Mouse (Mus musculus): ENCODE results near the gene Sema4c. TPM values are rescaled to one million over a fixed set of nuclear protein-coding genes. Genes with fewer than 3 reads are reported as not detected.

Gene Sema4c
- polyA plus RNA-seq, 1 experiment from 2014 or later = 10.6 TPM

- no peaks in the 10 kb centered on the region for H3K9me3 ChIP-seq (replicated peaks; ENCODE audit: control insufficient read depth, low read length)
- H3K4me1 ChIP-seq (ENCODE audit: control insufficient read depth, insufficient read depth, low read length) = peaks cover 39% of the 10 kb centered on the region
- no peak overlapping the region for H3K27ac ChIP-seq (ENCODE audit: low read length)
- WGBS = 18% methylated on average over 1 of the region's 1 CpGs
- no peak overlapping the region for H3K9ac ChIP-seq (ENCODE audit: low read length)
- ATAC-seq (ENCODE audit: insufficient read depth, low FRiP score) = no peak
- H3K4me3 ChIP-seq (replicated peaks; ENCODE audit: low read length) = no peak overlapping the region
- H3K27me3 ChIP-seq (ENCODE audit: control insufficient read depth, insufficient read depth, low read length) = no peaks in the 10 kb centered on the region
- no peak overlapping the region for H3K4me2 ChIP-seq (ENCODE audit: low read depth, low read length)
- no peaks in the 10 kb centered on the region for H3K36me3 ChIP-seq (ENCODE audit: control insufficient read depth, insufficient read depth, low read length)
These were observed 35.0 kb upstream of the Sema4c start for GRCm38 (mm10) chr1:36593099-36593498.

DNA sequence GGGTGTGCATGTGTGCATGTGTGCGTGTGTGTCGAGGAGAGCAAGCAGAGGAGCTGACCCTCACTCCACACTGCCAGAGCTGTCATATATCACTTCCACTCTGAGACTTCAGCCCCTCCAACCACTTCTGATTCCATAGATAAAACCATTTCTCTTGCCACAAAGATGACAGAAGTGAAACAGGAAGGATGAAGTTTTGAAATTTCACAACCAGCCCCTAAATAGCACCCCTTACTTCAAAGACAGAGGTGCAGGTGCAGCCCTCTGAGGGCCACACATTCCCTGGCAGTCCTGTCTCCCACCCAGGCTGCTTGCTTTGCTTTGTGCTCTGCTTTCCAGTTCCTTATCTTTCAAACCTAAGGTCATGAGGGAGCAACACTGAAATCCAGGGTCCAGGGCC, 33.3 kb upstream of the Sema4c start:
- no peak overlapping the region for H3K4me3 ChIP-seq (replicated peaks; ENCODE audit: low read length)
- ATAC-seq (ENCODE audit: insufficient read depth, low FRiP score) = no peak
- H3K9ac ChIP-seq (ENCODE audit: low read length) = no peak overlapping the region
- no peak overlapping the region for H3K4me2 ChIP-seq (ENCODE audit: low read depth, low read length)
- H3K9me3 ChIP-seq (replicated peaks; ENCODE audit: control insufficient read depth, low read length) = no peaks in the 10 kb centered on the region
- peaks cover 45% of the 10 kb centered on the region for H3K4me1 ChIP-seq (ENCODE audit: control insufficient read depth, insufficient read depth, low read length)
- no peak overlapping the region for H3K27ac ChIP-seq (ENCODE audit: low read length)
- H3K27me3 ChIP-seq (ENCODE audit: control insufficient read depth, insufficient read depth, low read length) = no peaks in the 10 kb centered on the region
- 65% methylated on average over 2 of the region's 2 CpGs for WGBS
- no peaks in the 10 kb centered on the region for H3K36me3 ChIP-seq (ENCODE audit: control insufficient read depth, insufficient read depth, low read length)

DNA sequence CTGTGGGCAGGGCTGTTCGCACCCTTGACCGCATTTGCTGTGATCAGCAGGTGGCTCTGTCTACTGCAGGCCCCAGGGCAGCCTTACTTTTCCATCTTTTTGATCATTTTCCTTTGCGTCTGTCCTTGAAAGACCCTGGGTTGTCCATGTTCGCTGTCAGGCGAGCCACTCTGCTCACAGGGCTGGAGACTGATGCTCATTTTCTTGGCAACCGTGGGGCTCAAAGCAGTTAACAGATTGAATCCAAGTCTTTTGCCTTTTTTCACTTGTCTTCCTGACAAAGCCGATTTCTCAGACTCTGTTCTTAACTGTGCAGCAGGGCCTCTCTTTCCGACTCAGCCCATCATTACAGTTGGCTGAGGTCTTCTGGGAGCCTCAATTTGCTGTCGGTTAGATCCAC, 32.5 kb upstream of the Sema4c start:
- no peaks in the 10 kb centered on the region for H3K9me3 ChIP-seq (replicated peaks; ENCODE audit: control insufficient read depth, low read length)
- H3K4me1 ChIP-seq (ENCODE audit: control insufficient read depth, insufficient read depth, low read length) = peaks cover 38% of the 10 kb centered on the region
- H3K4me2 ChIP-seq (ENCODE audit: low read depth, low read length) = no peak overlapping the region
- H3K9ac ChIP-seq (ENCODE audit: low read length) = peak overlapping the region; percentile 4; the same call in 1 of the 2 replicates
- no peak overlapping the region for H3K4me3 ChIP-seq (replicated peaks; ENCODE audit: low read length)
- peak overlapping the region; percentile 70 for H3K27ac ChIP-seq (ENCODE audit: low read length)
- ATAC-seq (ENCODE audit: insufficient read depth, low FRiP score) = no peak
- no peaks in the 10 kb centered on the region for H3K36me3 ChIP-seq (ENCODE audit: control insufficient read depth, insufficient read depth, low read length)
- H3K27me3 ChIP-seq (ENCODE audit: control insufficient read depth, insufficient read depth, low read length) = no peaks in the 10 kb centered on the region
- 63% methylated on average over 9 of the region's 9 CpGs for WGBS

- peak overlapping the region; percentile 70 for H3K27ac ChIP-seq (ENCODE audit: low read length)
- no peak overlapping the region for H3K4me3 ChIP-seq (replicated peaks; ENCODE audit: low read length)
- no peaks in the 10 kb centered on the region for H3K36me3 ChIP-seq (ENCODE audit: control insufficient read depth, insufficient read depth, low read length)
- ATAC-seq (ENCODE audit: insufficient read depth, low FRiP score) = peak; percentile 65
- WGBS = 44% methylated on average over 6 of the region's 6 CpGs
- H3K4me2 ChIP-seq (ENCODE audit: low read depth, low read length) = no peak overlapping the region
- peaks cover 34% of the 10 kb centered on the region for H3K4me1 ChIP-seq (ENCODE audit: control insufficient read depth, insufficient read depth, low read length)
- no peaks in the 10 kb centered on the region for H3K9me3 ChIP-seq (replicated peaks; ENCODE audit: control insufficient read depth, low read length)
- H3K27me3 ChIP-seq (ENCODE audit: control insufficient read depth, insufficient read depth, low read length) = no peaks in the 10 kb centered on the region
- peak overlapping the region; percentile 24 for H3K9ac ChIP-seq (ENCODE audit: low read length)
These were observed 31.3 kb upstream of the Sema4c start for GRCm38 (mm10) chr1:36589486-36589885.

GRCm38 (mm10) chr1:36588476-36589450, 30.6 kb upstream of the Sema4c start:
- Histone ChIP-seq H3K4me1 (ENCODE audit: control insufficient read depth, insufficient read depth, low read length) (peaks cover 41% of the 10 kb centered on the region), H3K4me2 (ENCODE audit: low read depth, low read length) (peak overlapping the region; percentile 11; the same call in 1 of the 2 replicates), H3K4me3 (replicated peaks; ENCODE audit: low read length) (no peak overlapping the region), H3K36me3 (ENCODE audit: control insufficient read depth, insufficient read depth, low read length) (no peaks in the 10 kb centered on the region), H3K9me3 (replicated peaks; ENCODE audit: control insufficient read depth, low read length) (no peaks in the 10 kb centered on the region), H3K27me3 (ENCODE audit: control insufficient read depth, insufficient read depth, low read length) (no peaks in the 10 kb centered on the region), H3K9ac (ENCODE audit: low read length) (peak overlapping the region; percentile 24), H3K27ac (ENCODE audit: low read length) (peak overlapping the region; percentile 70)
- 44% methylated on average over 13 of the region's 13 CpGs for WGBS
- ATAC-seq (ENCODE audit: insufficient read depth, low FRiP score) = peak; percentile 75

DNA sequence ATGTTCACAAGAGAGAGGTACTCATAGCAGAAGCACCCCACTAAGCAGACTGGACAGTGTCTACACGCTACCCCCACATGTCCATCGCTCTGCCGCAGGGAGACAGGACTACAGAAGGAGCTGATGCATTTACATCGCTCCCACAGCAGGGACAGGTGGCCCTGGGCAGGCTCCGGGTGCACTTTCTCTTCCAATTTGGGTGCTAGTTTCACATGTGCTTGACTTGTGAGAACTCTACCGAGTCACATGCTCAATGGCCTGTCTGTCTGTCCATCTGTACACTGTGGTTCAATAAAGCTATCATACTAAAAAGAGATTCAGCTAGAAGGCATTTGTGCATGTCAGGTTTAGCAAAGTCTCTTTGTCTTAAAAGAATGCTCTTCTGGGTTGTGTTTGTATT, 29.7 kb upstream of the Sema4c start:
- H3K9ac ChIP-seq (ENCODE audit: low read length) = no peak overlapping the region
- no peaks in the 10 kb centered on the region for H3K9me3 ChIP-seq (replicated peaks; ENCODE audit: control insufficient read depth, low read length)
- ATAC-seq (ENCODE audit: insufficient read depth, low FRiP score) = no peak
- no peak overlapping the region for H3K4me2 ChIP-seq (ENCODE audit: low read depth, low read length)
- H3K36me3 ChIP-seq (ENCODE audit: control insufficient read depth, insufficient read depth, low read length) = no peaks in the 10 kb centered on the region
- peak overlapping the region; percentile 70 for H3K27ac ChIP-seq (ENCODE audit: low read length)
- no peaks in the 10 kb centered on the region for H3K27me3 ChIP-seq (ENCODE audit: control insufficient read depth, insufficient read depth, low read length)
- WGBS = 84% methylated on average over 6 of the region's 6 CpGs
- H3K4me1 ChIP-seq (ENCODE audit: control insufficient read depth, insufficient read depth, low read length) = peaks cover 45% of the 10 kb centered on the region
- H3K4me3 ChIP-seq (replicated peaks; ENCODE audit: low read length) = no peak overlapping the region

GRCm38 (mm10) chr1:36586288-36586687, 28.1 kb upstream of the Sema4c start:
- Histone ChIP-seq H3K9me3 (replicated peaks; ENCODE audit: control insufficient read depth, low read length) (no peaks in the 10 kb centered on the region), H3K36me3 (ENCODE audit: control insufficient read depth, insufficient read depth, low read length) (no peaks in the 10 kb centered on the region), H3K4me2 (ENCODE audit: low read depth, low read length) (no peak overlapping the region), H3K4me1 (ENCODE audit: control insufficient read depth, insufficient read depth, low read length) (peaks cover 50% of the 10 kb centered on the region), H3K4me3 (replicated peaks; ENCODE audit: low read length) (no peak overlapping the region), H3K9ac (ENCODE audit: low read length) (no peak overlapping the region), H3K27ac (ENCODE audit: low read length) (no peak overlapping the region), H3K27me3 (ENCODE audit: control insufficient read depth, insufficient read depth, low read length) (no peaks in the 10 kb centered on the region)
- 41% methylated on average over 4 of the region's 4 CpGs for WGBS
- ATAC-seq (ENCODE audit: insufficient read depth, low FRiP score) = no peak

- WGBS = 67% methylated on average over 8 of the region's 8 CpGs
- Histone ChIP-seq H3K4me3 (replicated peaks; ENCODE audit: low read length) (no peak overlapping the region), H3K9me3 (replicated peaks; ENCODE audit: control insufficient read depth, low read length) (no peaks in the 10 kb centered on the region), H3K9ac (ENCODE audit: low read length) (0 out of 2 replicates have a peak overlapping the region, but pooled peaks have one; percentile 25), H3K27ac (ENCODE audit: low read length) (peak overlapping the region; percentile 9; the same call in 1 of the 2 replicates), H3K4me1 (ENCODE audit: control insufficient read depth, insufficient read depth, low read length) (peaks cover 47% of the 10 kb centered on the region), H3K4me2 (ENCODE audit: low read depth, low read length) (no peak overlapping the region), H3K27me3 (ENCODE audit: control insufficient read depth, insufficient read depth, low read length) (no peaks in the 10 kb centered on the region), H3K36me3 (ENCODE audit: control insufficient read depth, insufficient read depth, low read length) (no peaks in the 10 kb centered on the region)
- ATAC-seq (ENCODE audit: insufficient read depth, low FRiP score) = no peak
These were observed 25.4 kb upstream of the Sema4c start for GRCm38 (mm10) chr1:36583408-36584116.

GRCm38 (mm10) chr1:36582211-36582610, 24.1 kb upstream of the Sema4c start:
- H3K4me2 ChIP-seq (ENCODE audit: low read depth, low read length) = no peak overlapping the region
- WGBS = 75% methylated on average over 8 of the region's 8 CpGs
- 0 out of 2 replicates have a peak overlapping the region, but pooled peaks have one; percentile 98 for H3K27ac ChIP-seq (ENCODE audit: low read length)
- H3K9me3 ChIP-seq (replicated peaks; ENCODE audit: control insufficient read depth, low read length) = no peaks in the 10 kb centered on the region
- ATAC-seq (ENCODE audit: insufficient read depth, low FRiP score) = no peak
- no peak overlapping the region for H3K9ac ChIP-seq (ENCODE audit: low read length)
- no peaks in the 10 kb centered on the region for H3K27me3 ChIP-seq (ENCODE audit: control insufficient read depth, insufficient read depth, low read length)
- peaks cover 37% of the 10 kb centered on the region for H3K4me1 ChIP-seq (ENCODE audit: control insufficient read depth, insufficient read depth, low read length)
- no peak overlapping the region for H3K4me3 ChIP-seq (replicated peaks; ENCODE audit: low read length)
- no peaks in the 10 kb centered on the region for H3K36me3 ChIP-seq (ENCODE audit: control insufficient read depth, insufficient read depth, low read length)
